Mouse (Mus musculus) stomach, embryonic 15.5 days (tissue): Measurements from ENCODE around the gene Prkcb. TPM values are rescaled to one million over a fixed set of nuclear protein-coding genes. Genes with fewer than 3 reads are reported as not detected.

Source experiments
- ATAC-seq: fragments of 200-750 bp; cut with Nextera tagmentation; 2 replicates; pipeline ENCODE4 v1.8.0; 2017; ENCODE audit warnings: low read depth, moderate number of reproducible peaks, moderate TSS enrichment; ENCODE audit not compliant: insufficient read depth, low FRiP score
- H3K27ac ChIP-seq: fragments of 300-500 bp; sonication (generic); 2 replicates; pipeline ENCODE4 v1.5.1; 2015; ENCODE audit warnings: mild to moderate bottlenecking, inconsistent platforms
- H3K27me3 ChIP-seq: fragments of 300-500 bp; sonication (generic); replicated peaks from 2 replicates; pipeline ENCODE4 v1.6.1; 2015; ENCODE audit warnings: inconsistent platforms
- H3K36me3 ChIP-seq: fragments of 300-500 bp; sonication (generic); 2 replicates; pipeline ENCODE4 v1.6.1; 2015; ENCODE audit warnings: inconsistent platforms
- H3K4me1 ChIP-seq: fragments of 300-500 bp; sonication (generic); 2 replicates; pipeline ENCODE4 v1.6.1; 2015; ENCODE audit warnings: inconsistent platforms
- H3K4me2 ChIP-seq: fragments of 300-500 bp; sonication (generic); 2 replicates; pipeline ENCODE4 v1.6.1; 2015; ENCODE audit warnings: mild to moderate bottlenecking, inconsistent platforms
- H3K4me3 ChIP-seq: fragments of 300-500 bp; sonication (generic); replicated peaks from 2 replicates; pipeline ENCODE4 v1.5.1; 2015; ENCODE audit warnings: inconsistent platforms
- H3K9ac ChIP-seq: fragments of 300-500 bp; sonication (generic); 2 replicates; pipeline ENCODE4 v1.6.1; 2015; ENCODE audit warnings: inconsistent platforms
- H3K9me3 ChIP-seq: fragments of 300-500 bp; sonication (generic); 2 replicates; pipeline ENCODE4 v1.6.1; 2016; ENCODE audit warnings: inconsistent platforms
- WGBS: fragments of 180-500 bp; shearing (Covaris S2); methylation state at CpG from one replicate; pipeline ENCODE4 v1.1.7; 2015; 5-methylcytosine and 5-hydroxymethylcytosine counted together
- polyA plus RNA-seq: library from polyadenylated mRNA; unstranded; fragments of >200 nt; fragmentation: Nextera tagmentation; extraction: Ambion mirVana; gene quantifications from 2 replicates; pipeline ENCODE4 v1.2.1, GENCODE M21; 2015

Prkcb gene
- polyA plus RNA-seq, 1 experiment from 2014 or later: 14.3 TPM

DNA sequence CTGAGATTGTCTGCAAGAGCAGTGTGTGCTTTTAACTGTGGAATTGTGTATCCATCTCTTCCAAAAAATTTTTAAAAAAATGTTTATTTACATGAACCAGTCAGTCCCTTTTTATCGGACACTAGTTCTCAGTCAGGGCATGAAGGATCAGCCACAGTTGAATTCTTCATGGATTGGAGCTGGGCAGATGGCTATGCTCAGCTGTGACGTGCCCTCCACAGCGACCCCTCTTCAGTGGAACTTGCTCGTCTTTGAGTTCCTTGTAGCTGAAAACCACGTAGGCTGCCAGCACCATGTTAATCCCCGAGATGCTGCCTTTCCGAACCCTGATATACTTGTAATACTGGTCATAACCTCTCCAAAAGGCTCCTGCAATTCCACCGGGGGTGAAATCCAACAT, 195.4 kb downstream of the Prkcb start:
- Histone ChIP-seq H3K4me1 (no peaks in the 10 kb centered on the region), H3K4me3 (no peak overlapping the region), H3K9me3 (no peaks in the 10 kb centered on the region), H3K27ac (no peak overlapping the region), H3K36me3 (no peaks in the 10 kb centered on the region), H3K27me3 (no peaks in the 10 kb centered on the region), H3K9ac (no peak overlapping the region), H3K4me2 (no peak overlapping the region)
- ATAC-seq: no peak
- 57% methylated on average over 8 of the region's 8 CpGs for WGBS

DNA sequence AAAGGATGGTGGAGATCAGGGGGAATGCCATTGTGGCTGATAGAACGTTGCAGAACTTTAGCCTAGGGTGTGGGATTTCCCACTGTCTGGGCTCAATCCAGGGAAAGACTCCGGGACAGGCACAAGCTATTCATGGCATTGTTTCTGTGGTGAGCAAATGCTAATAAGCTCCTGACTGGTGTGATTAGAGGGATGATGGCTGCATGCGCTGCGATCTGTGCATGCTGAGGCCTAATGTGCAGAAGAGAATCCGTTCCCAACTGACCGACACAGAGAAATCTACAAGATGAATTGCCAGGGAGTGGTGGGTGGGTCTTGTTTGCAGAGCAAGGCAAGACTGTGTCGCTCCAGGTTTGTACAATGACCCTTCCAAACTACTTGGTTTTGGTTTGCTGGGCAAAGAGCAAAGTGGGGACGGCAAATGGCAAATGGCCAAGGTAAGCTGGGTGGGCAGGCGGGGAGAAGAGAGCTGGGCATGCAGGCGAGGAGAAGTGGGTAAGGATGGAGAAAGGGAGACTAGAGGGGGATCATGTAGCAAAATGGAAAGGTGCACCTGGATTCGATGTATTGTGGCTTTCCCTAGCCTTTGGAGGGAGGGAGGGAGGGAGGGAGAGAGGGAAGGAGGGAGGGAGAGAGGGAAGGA, 199.5 kb downstream of the Prkcb start:
- no peak overlapping the region for H3K9ac ChIP-seq
- H3K36me3 ChIP-seq: no peaks in the 10 kb centered on the region
- H3K27ac ChIP-seq: no peak overlapping the region
- H3K4me3 ChIP-seq: no peak overlapping the region
- H3K4me2 ChIP-seq: no peak overlapping the region
- ATAC-seq: no peak
- H3K4me1 ChIP-seq: no peaks in the 10 kb centered on the region
- no peaks in the 10 kb centered on the region for H3K27me3 ChIP-seq
- 50% methylated on average over 11 of the region's 11 CpGs for WGBS
- H3K9me3 ChIP-seq: no peaks in the 10 kb centered on the region

DNA sequence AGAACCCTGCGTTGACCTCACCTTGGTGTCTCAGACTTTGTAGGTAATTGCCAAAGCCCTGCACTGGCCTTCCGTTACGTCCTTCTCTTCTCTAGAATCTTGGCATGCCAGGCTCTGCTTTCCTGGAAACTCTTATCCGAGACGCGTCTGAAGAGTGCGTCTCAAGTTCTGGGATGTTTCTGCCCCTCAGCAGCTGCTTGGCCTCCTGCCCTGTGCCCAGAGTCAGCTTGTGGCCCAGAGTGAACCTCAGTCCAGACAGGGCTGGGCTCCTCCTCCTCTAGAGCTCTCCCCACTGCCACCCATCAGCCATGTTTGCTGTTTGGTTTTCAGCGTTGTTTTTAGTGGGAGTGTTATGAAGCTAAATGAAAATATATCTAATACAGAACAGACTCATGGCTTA, 203.5 kb downstream of the Prkcb start:
- H3K27me3 ChIP-seq: no peaks in the 10 kb centered on the region
- ATAC-seq: no peak
- no peak overlapping the region for H3K27ac ChIP-seq
- H3K9ac ChIP-seq: no peak overlapping the region
- H3K4me1 ChIP-seq: no peaks in the 10 kb centered on the region
- no peaks in the 10 kb centered on the region for H3K36me3 ChIP-seq
- no peaks in the 10 kb centered on the region for H3K9me3 ChIP-seq
- 83% methylated on average over 8 of the region's 8 CpGs for WGBS
- H3K4me2 ChIP-seq: no peak overlapping the region
- no peak overlapping the region for H3K4me3 ChIP-seq

DNA sequence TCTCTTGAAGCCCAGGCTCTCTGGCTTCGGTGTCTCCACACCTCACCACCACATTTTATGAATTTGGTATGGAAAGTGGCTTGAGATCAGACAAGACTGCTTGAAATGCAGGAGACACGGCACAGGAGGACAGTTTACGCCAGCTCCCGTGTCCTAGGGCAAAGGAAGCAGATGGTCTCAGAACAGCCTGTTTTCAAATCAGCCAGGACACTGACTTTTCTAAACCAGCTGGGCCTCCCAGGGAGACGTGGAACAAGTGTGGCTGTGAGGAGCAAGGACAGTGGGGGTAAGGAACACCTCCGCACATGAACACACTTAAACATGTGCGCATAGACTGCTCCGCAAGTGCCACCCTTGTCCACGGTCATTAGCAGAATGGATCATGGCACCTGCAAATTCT, 204.4 kb downstream of the Prkcb start:
- no peak overlapping the region for H3K4me2 ChIP-seq
- H3K36me3 ChIP-seq: no peaks in the 10 kb centered on the region
- WGBS: 83% methylated on average over 9 of the region's 9 CpGs
- ATAC-seq: no peak
- H3K4me1 ChIP-seq: no peaks in the 10 kb centered on the region
- no peak overlapping the region for H3K9ac ChIP-seq
- H3K9me3 ChIP-seq: no peaks in the 10 kb centered on the region
- H3K27ac ChIP-seq: no peak overlapping the region
- H3K27me3 ChIP-seq: no peaks in the 10 kb centered on the region
- no peak overlapping the region for H3K4me3 ChIP-seq

DNA sequence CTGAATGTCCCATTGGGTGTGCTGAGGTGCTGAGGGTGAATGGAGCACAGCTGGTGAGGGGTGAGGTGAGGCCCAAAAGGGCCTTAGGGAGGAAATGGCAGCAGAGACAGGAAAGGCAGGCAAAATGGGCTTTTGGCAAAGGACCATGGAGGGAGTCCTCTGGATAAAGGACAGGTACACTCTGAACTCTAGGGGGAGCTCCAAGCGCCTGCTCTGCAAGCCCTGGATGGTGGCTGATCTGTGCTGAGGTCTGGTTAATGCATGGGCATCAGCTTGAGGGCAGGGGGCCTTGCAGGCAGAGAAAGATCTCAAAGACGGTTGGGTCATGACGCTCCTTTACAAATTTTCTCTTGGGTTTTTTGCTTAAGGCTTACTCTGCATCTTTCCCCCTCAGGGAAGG, 205.5 kb downstream of the Prkcb start:
- no peaks in the 10 kb centered on the region for H3K36me3 ChIP-seq
- H3K4me1 ChIP-seq: no peaks in the 10 kb centered on the region
- no peak for ATAC-seq
- H3K9ac ChIP-seq: no peak overlapping the region
- H3K4me3 ChIP-seq: no peak overlapping the region
- WGBS: 27% methylated on average over 3 of the region's 3 CpGs
- H3K27ac ChIP-seq: no peak overlapping the region
- H3K27me3 ChIP-seq: no peaks in the 10 kb centered on the region
- H3K9me3 ChIP-seq: no peaks in the 10 kb centered on the region
- no peak overlapping the region for H3K4me2 ChIP-seq

DNA sequence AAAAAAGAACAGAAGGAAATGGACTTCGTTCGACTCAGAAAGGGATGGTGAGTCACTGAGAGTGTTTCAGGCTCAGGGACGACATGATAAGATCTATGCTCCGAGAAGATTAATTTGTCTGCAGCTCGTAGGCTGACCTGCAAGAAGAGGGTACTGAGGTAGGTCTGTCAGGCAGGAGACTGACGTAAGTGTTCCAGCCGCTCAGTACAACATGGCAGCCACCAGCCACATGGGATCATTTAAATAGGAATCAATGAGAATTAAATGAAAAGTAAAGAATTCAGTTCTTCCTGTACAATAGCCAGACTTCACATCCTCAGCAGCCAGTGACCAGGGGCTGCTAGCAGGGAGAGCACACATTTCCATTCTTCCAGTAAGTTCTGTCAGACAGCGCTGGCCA, 209.0 kb downstream of the Prkcb start:
- 59% methylated on average over 8 of the region's 8 CpGs for WGBS
- Histone ChIP-seq H3K4me2 (no peak overlapping the region), H3K36me3 (no peaks in the 10 kb centered on the region), H3K27me3 (no peaks in the 10 kb centered on the region), H3K4me1 (no peaks in the 10 kb centered on the region), H3K4me3 (no peak overlapping the region), H3K27ac (no peak overlapping the region), H3K9ac (no peak overlapping the region), H3K9me3 (no peaks in the 10 kb centered on the region)
- no peak for ATAC-seq

DNA sequence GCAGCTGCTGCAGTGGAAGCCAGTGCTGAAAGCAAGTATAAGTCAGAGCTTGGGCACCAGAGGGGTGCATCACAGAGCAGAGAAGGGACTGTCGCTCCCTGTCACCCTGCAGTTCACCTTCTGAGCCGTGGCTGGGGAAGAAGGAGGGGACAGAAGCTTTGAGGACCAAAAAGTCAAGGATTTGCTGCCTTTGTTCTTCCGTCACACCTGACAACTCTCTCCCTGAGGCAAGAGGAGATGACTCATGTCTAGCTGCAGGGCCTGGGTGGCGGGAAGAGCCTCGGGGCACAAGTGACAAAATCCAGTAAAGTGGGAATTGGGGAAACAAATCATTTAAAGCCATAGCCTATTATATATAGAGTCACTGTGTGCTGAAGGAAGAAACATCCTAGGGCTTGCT, 209.9 kb downstream of the Prkcb start:
- H3K27me3 ChIP-seq: no peaks in the 10 kb centered on the region
- H3K9ac ChIP-seq: no peak overlapping the region
- H3K4me1 ChIP-seq: no peaks in the 10 kb centered on the region
- H3K9me3 ChIP-seq: no peaks in the 10 kb centered on the region
- no peaks in the 10 kb centered on the region for H3K36me3 ChIP-seq
- H3K4me3 ChIP-seq: no peak overlapping the region
- 35% methylated on average over 5 of the region's 5 CpGs for WGBS
- no peak overlapping the region for H3K27ac ChIP-seq
- H3K4me2 ChIP-seq: no peak overlapping the region
- no peak for ATAC-seq

DNA sequence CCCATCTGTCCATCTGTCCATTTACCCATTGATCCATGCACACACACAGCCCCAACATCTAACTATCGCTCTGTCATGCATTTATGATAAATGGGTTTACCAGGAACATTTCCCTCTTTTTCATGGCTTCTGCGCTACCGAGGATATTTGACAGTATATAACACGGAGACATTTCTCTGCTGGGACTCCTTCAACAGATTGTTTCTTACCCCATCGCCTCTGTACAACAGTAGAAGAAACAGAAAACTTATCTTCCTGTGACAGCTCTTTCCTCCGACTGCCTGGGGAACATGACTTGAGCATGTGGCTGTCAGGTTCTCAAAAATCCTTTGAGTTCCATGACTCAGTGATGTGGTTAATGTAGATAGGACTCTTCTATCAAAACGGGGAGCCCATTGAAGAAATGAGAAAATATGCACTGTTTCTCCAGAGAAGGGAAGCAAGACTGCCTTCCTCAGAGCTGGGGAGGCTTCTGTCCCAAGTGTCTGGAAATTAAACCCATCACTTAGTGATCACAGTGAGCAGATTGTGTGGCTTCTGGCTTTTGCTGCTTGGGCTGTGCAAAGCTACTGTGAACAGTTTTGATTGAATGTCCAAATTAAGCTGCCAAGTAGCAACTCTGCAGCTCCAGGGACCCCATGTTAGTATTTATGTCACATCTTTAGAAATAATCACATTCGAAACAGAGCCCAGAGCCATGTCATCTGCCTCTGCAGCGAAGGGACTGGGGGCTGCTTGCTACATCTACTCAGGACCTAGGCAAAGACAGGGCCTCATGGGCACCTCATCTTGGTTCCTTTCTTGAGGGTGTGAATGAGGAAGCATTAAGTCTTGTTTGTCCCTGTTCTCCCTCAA, 211.4 kb downstream of the Prkcb start:
- no peaks in the 10 kb centered on the region for H3K9me3 ChIP-seq
- no peak for ATAC-seq

DNA sequence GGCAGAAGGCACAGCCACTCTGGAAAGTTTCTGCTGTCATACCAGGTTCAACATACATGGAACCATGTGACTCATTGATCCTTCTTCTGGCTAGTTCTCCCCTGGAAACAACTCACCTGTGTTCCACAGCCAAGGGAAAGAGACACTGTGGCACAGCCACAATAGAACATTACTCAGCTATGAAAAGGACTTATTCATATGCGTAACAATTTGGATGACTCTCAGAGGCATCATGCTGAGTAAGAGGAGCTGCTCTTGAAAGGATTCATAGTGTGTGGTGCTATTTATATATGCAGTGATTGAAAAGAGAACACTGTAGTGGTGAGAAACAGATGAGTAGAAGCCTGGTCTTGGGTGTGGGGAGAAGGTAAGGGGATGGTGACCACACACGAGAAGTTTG, 217.9 kb downstream of the Prkcb start:
- no peak for ATAC-seq
- 88% methylated on average over 2 of the region's 2 CpGs for WGBS

More for the DNA sequence above, 211.4 kb downstream of the Prkcb start:
- Histone ChIP-seq H3K4me1 (no peaks in the 10 kb centered on the region), H3K4me3 (no peak overlapping the region), H3K9ac (no peak overlapping the region), H3K27ac (no peak overlapping the region), H3K36me3 (no peaks in the 10 kb centered on the region), H3K4me2 (no peak overlapping the region), H3K27me3 (no peaks in the 10 kb centered on the region)
- WGBS: 76% methylated on average over 9 of the region's 9 CpGs

DNA sequence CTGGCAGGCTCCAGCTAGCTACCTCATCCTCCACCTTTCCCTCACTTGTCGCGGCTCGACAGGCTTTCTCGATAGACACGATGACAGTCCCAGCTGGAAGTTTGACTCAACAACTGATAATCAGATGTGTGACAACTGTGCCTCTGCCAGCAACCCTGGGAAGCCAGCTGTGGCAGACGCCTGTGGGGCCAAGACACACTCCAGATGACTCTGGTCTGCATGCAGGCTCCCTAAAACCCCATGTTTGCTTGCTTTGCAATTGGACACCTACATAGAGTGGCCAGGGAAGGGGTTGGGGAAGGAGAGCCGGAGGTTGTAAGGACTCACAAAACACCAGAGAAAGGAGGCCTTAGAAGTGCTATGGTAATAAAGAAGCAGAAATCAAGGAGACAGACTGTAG, 221.4 kb downstream of the Prkcb start:
- Histone ChIP-seq H3K4me3 (no peak overlapping the region), H3K9ac (no peak overlapping the region), H3K4me1 (no peaks in the 10 kb centered on the region), H3K9me3 (no peaks in the 10 kb centered on the region), H3K27ac (no peak overlapping the region), H3K36me3 (no peaks in the 10 kb centered on the region), H3K4me2 (no peak overlapping the region), H3K27me3 (no peaks in the 10 kb centered on the region)
- ATAC-seq: no peak
- WGBS: 37% methylated on average over 7 of the region's 7 CpGs

More for the DNA sequence above, 217.9 kb downstream of the Prkcb start:
- no peaks in the 10 kb centered on the region for H3K9me3 ChIP-seq
- H3K4me1 ChIP-seq: no peaks in the 10 kb centered on the region
- no peak overlapping the region for H3K4me2 ChIP-seq
- no peak overlapping the region for H3K27ac ChIP-seq
- no peak overlapping the region for H3K9ac ChIP-seq
- no peaks in the 10 kb centered on the region for H3K27me3 ChIP-seq
- no peak overlapping the region for H3K4me3 ChIP-seq
- no peaks in the 10 kb centered on the region for H3K36me3 ChIP-seq

DNA sequence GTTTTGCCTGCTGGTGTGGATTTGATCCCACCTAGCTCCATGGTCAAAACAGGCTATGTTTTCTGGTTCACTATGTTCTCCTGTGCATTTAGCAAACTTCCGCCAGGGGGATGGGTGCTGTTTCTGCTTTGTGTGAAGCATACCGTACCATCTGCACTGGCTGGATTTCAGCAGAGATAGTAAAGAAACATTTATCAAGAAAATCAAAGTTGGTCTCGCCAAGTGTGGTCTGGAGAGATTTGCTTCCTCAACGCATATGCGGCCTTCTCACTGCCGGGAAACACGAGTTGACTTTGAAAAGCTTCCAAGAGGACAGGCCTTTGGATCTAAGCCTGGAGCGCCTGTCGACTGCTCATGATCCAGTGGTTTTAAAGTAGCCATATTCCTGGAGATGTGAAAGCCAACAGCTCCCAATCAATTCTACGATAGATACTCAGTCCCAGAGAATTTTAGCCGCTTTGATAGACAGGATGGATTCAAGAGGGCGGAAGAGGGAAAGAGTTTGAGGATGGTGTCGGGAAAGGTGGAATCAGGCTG, 223.9 kb downstream of the Prkcb start:
- Histone ChIP-seq H3K9me3 (no peaks in the 10 kb centered on the region), H3K4me1 (no peaks in the 10 kb centered on the region), H3K27me3 (no peaks in the 10 kb centered on the region), H3K4me3 (no peak overlapping the region), H3K27ac (no peak overlapping the region), H3K36me3 (no peaks in the 10 kb centered on the region), H3K4me2 (no peak overlapping the region), H3K9ac (no peak overlapping the region)
- WGBS: 68% methylated on average over 13 of the region's 13 CpGs
- no peak for ATAC-seq

DNA sequence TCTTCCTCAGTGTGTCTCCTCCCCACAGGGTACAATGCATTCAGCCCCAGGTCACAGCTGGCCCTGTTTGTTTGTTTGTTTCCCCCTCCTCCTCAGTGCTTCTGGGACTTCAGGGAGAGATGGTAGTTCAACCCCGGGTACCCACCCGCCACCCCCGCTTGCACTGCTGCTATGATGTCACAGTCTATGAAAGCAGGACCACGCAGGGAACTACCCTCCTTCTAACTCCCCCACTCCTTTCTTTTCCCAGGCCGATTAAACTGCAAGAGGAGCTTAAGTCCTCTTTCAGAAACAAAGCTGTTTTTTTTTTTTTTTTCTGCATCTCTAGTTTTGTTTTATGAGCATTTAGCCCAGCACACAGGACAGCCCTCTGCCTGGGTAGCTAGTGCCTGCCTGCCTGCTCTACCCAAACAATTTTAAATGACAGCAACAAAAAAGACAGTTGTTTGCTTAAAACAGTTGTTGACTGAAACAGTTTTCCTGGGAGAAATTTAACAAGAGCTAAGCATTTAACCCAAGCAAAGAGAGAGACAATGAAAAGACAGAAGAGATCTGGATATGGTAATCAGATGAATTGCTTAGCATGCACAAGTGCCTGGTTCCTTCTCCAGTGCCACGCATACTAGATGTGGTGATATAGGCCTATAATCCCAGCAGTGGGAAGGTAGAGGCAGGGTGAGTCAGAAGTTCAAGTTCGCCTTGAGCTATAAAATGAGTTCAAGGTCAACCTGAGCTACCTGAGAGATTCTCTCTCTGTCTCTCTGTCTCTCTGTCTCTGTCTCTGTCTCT, 232.5 kb downstream of the Prkcb start:
- H3K36me3 ChIP-seq: no peaks in the 10 kb centered on the region
- H3K9ac ChIP-seq: no peak overlapping the region
- WGBS: 52% methylated on average over 7 of the region's 7 CpGs
- ATAC-seq: no peak
- no peaks in the 10 kb centered on the region for H3K9me3 ChIP-seq
- H3K4me2 ChIP-seq: no peak overlapping the region
- no peaks in the 10 kb centered on the region for H3K27me3 ChIP-seq
- H3K27ac ChIP-seq: no peak overlapping the region
- no peaks in the 10 kb centered on the region for H3K4me1 ChIP-seq
- no peak overlapping the region for H3K4me3 ChIP-seq
